Mouse (Mus musculus) E14TG2a.4 (cell line): ENCODE results near the gene Anapc2.

Experiments
- H3K27me3 ChIP-seq: 2 replicates; pipeline ENCODE4 v1.6.1; 2014; ENCODE audit warnings: low read length, control low read depth; ENCODE audit not compliant: insufficient read depth
- H3K36me3 ChIP-seq: 2 replicates; pipeline ENCODE4 v1.6.1; 2014; ENCODE audit warnings: low read length, control low read depth; ENCODE audit not compliant: insufficient read depth
- H3K4me1 ChIP-seq: replicated peaks from 2 replicates; pipeline ENCODE4 v1.6.1; 2014; ENCODE audit warnings: low read depth, low read length, control low read depth
- H3K4me3 ChIP-seq: replicated peaks from 2 replicates; pipeline ENCODE4 v1.5.1; 2014; ENCODE audit warnings: mild to moderate bottlenecking, low read length
- H3K9me3 ChIP-seq: 2 replicates; pipeline ENCODE4 v1.6.1; 2014; ENCODE audit warnings: low read length, control low read depth
- CTCF ChIP-seq: conservative IDR thresholded peaks from 2 replicates; pipeline ENCODE4 v1.5.1; 2014; ENCODE audit warnings: low read length
- NANOG ChIP-seq: IDR thresholded peaks from 2 replicates; pipeline ENCODE4 v1.6.1; 2014; ENCODE audit warnings: borderline replicate concordance, low read length, mixed read lengths
- POU5F1 ChIP-seq: IDR thresholded peaks from 2 replicates; pipeline ENCODE4 v1.6.1; 2014; ENCODE audit warnings: low read length, borderline replicate concordance

Gene Anapc2

GRCm38 (mm10) chr2:25262795-25263622 is 9.3 kb upstream of the Anapc2 start:
- peaks cover 45% of the 10 kb centered on the region for H3K36me3 ChIP-seq
- TF ChIP-seq CTCF (no peak), POU5F1 (no peak), NANOG (no peak)
- peak overlapping the region; percentile 95 for H3K4me3 ChIP-seq
- peaks cover 10% of the 10 kb centered on the region for H3K27me3 ChIP-seq
- H3K9me3 ChIP-seq: no peaks in the 10 kb centered on the region
- peaks cover 62% of the 10 kb centered on the region for H3K4me1 ChIP-seq

GRCm38 (mm10) chr2:25263623-25264285 is 8.5 kb upstream of the Anapc2 start:
- no peaks in the 10 kb centered on the region for H3K9me3 ChIP-seq
- H3K27me3 ChIP-seq: peaks cover 10% of the 10 kb centered on the region
- TF ChIP-seq NANOG (no peak), POU5F1 (no peak), CTCF (no peak)
- H3K4me3 ChIP-seq: peak overlapping the region; percentile 95
- H3K36me3 ChIP-seq: peaks cover 53% of the 10 kb centered on the region
- peaks cover 64% of the 10 kb centered on the region for H3K4me1 ChIP-seq

- Histone ChIP-seq H3K9me3 (no peaks in the 10 kb centered on the region), H3K4me3 (peak overlapping the region; percentile 95), H3K27me3 (peaks cover 10% of the 10 kb centered on the region), H3K36me3 (peaks cover 58% of the 10 kb centered on the region), H3K4me1 (peaks cover 63% of the 10 kb centered on the region)
- TF ChIP-seq POU5F1: no peak
- TF ChIP-seq CTCF: no peak
- TF ChIP-seq NANOG: no peak
These were observed 8.0 kb upstream of the Anapc2 start for GRCm38 (mm10) chr2:25264286-25264660.

- Histone ChIP-seq H3K36me3 (peaks cover 64% of the 10 kb centered on the region), H3K4me3 (peak overlapping the region; percentile 95), H3K27me3 (peaks cover 10% of the 10 kb centered on the region), H3K9me3 (no peaks in the 10 kb centered on the region), H3K4me1 (peaks cover 64% of the 10 kb centered on the region)
- TF ChIP-seq NANOG (no peak), POU5F1 (no peak), CTCF (no peak)
These were observed 7.4 kb upstream of the Anapc2 start for GRCm38 (mm10) chr2:25264851-25265250.

GRCm38 (mm10) chr2:25265897-25266656 is 6.2 kb upstream of the Anapc2 start:
- Histone ChIP-seq H3K27me3 (peaks cover 10% of the 10 kb centered on the region), H3K36me3 (peaks cover 76% of the 10 kb centered on the region), H3K4me3 (peak overlapping the region; percentile 60), H3K9me3 (no peaks in the 10 kb centered on the region), H3K4me1 (peaks cover 75% of the 10 kb centered on the region)
- TF ChIP-seq POU5F1 (no peak), CTCF (no peak), NANOG (no peak)

- TF ChIP-seq NANOG (no peak), POU5F1 (no peak), CTCF (no peak)
- Histone ChIP-seq H3K4me1 (peaks cover 76% of the 10 kb centered on the region), H3K4me3 (peak overlapping the region; percentile 60), H3K36me3 (peaks cover 82% of the 10 kb centered on the region), H3K9me3 (no peaks in the 10 kb centered on the region), H3K27me3 (peaks cover 10% of the 10 kb centered on the region)
These were observed 5.6 kb upstream of the Anapc2 start for GRCm38 (mm10) chr2:25266720-25267119.

- Histone ChIP-seq H3K9me3 (no peaks in the 10 kb centered on the region), H3K36me3 (peaks cover 83% of the 10 kb centered on the region), H3K27me3 (peaks cover 10% of the 10 kb centered on the region), H3K4me3 (peak overlapping the region; percentile 60), H3K4me1 (peaks cover 74% of the 10 kb centered on the region)
- TF ChIP-seq CTCF (no peak), NANOG (no peak), POU5F1 (no peak)
These were observed 5.0 kb upstream of the Anapc2 start for GRCm38 (mm10) chr2:25267241-25267640.
